Mouse (Mus musculus): ENCODE measurements around the gene Olfr556. TPM values are rescaled to one million over a fixed set of nuclear protein-coding genes. Genes with fewer than 3 reads are reported as not detected.

Gene Olfr556
- not detected in 2 replicates for polyA plus RNA-seq (2015; fragmentation: Nextera tagmentation; extraction: Ambion mirVana)

GRCm38 (mm10) chr7:102664599-102664998, at the start of gene Olfr556:
Gene Olfr556, plus strand, starts transcription at chr7:102664899.

GRCm38 (mm10) chr7:102618118-102618517, 46.6 kb upstream of the Olfr556 start, which contains the start of gene Olfr553:
Gene Olfr553, minus strand, starts transcription at chr7:102618218.

GRCm38 (mm10) chr7:102638132-102638531, 26.6 kb upstream of the Olfr556 start, which contains the start of gene Olfr554:
Gene Olfr554, plus strand, starts transcription at chr7:102638432.

GRCm38 (mm10) chr7:102658523-102658922, 6.2 kb upstream of the Olfr556 start, which contains the start of gene Olfr555:
Gene Olfr555, plus strand, starts transcription at chr7:102658823.

GRCm38 (mm10) chr7:102686944-102687501, 22.3 kb downstream of the Olfr556 start, which contains the start of gene Trim68:
Gene Trim68, minus strand, starts transcription at chr7:102687327.

GRCm38 (mm10) chr7:102695358-102696125, 30.8 kb downstream of the Olfr556 start, which contains the start of gene Olfr557:
Gene Olfr557, plus strand, starts transcription at chr7:102695910.

GRCm38 (mm10) chr7:102701915-102702314, 37.2 kb downstream of the Olfr556 start, which contains the start of gene Olfr558:
Gene Olfr558, plus strand, starts transcription at chr7:102702215.

GRCm38 (mm10) chr7:102718970-102719369, 54.3 kb downstream of the Olfr556 start, which contains the start of gene Olfr33:
Gene Olfr33, minus strand, starts transcription at chr7:102719070.

Other genes with a start within 250 kb of the Olfr556 start
- gene Rrm1, start 223.2 kb upstream of the Olfr556 start, polyA plus RNA-seq (2015; fragmentation: Nextera tagmentation; extraction: Ambion mirVana), result 23.1 and 26.0 TPM in 2 replicates
- 0.27 and 0.57 TPM in 2 replicates for gene Olfr543, start 183.2 kb upstream of the Olfr556 start, polyA plus RNA-seq (2015; fragmentation: Nextera tagmentation; extraction: Ambion mirVana)
- gene Olfr544, start 176.6 kb upstream of the Olfr556 start, polyA plus RNA-seq (2015; fragmentation: Nextera tagmentation; extraction: Ambion mirVana), result 0.06 TPM in 2 replicates
- 0.13 and 0.19 TPM in 2 replicates for gene Olfr545, start 165.3 kb upstream of the Olfr556 start, polyA plus RNA-seq (2015; fragmentation: Nextera tagmentation; extraction: Ambion mirVana)
- gene Olfr547, start 130.2 kb upstream of the Olfr556 start, polyA plus RNA-seq (2015; fragmentation: Nextera tagmentation; extraction: Ambion mirVana), result not detected in 2 replicates
- gene Olfr548-ps1, start 124.0 kb upstream of the Olfr556 start, polyA plus RNA-seq (2015; fragmentation: Nextera tagmentation; extraction: Ambion mirVana), result not detected in 2 replicates
- gene Olfr549, start 115.0 kb upstream of the Olfr556 start, polyA plus RNA-seq (2015; fragmentation: Nextera tagmentation; extraction: Ambion mirVana), result not detected in 2 replicates
- 0.22 and 0.38 TPM in 2 replicates for gene Trim21, start 99.4 kb upstream of the Olfr556 start, polyA plus RNA-seq (2015; fragmentation: Nextera tagmentation; extraction: Ambion mirVana)
- gene Olfr550, start 93.5 kb upstream of the Olfr556 start, polyA plus RNA-seq (2015; fragmentation: Nextera tagmentation; extraction: Ambion mirVana), result not detected in 2 replicates
- gene Olfr551, start 73.0 kb upstream of the Olfr556 start, polyA plus RNA-seq (2015; fragmentation: Nextera tagmentation; extraction: Ambion mirVana), result not detected in 2 replicates
- gene Olfr552, start 67.1 kb upstream of the Olfr556 start, polyA plus RNA-seq (2015; fragmentation: Nextera tagmentation; extraction: Ambion mirVana), result not detected in 2 replicates
- gene Olfr553, start 46.7 kb upstream of the Olfr556 start, polyA plus RNA-seq (2015; fragmentation: Nextera tagmentation; extraction: Ambion mirVana), result not detected in 2 replicates
- gene Olfr554, start 26.5 kb upstream of the Olfr556 start, polyA plus RNA-seq (2015; fragmentation: Nextera tagmentation; extraction: Ambion mirVana), result not detected in 2 replicates
- gene Olfr555, start 6.1 kb upstream of the Olfr556 start, polyA plus RNA-seq (2015; fragmentation: Nextera tagmentation; extraction: Ambion mirVana), result not detected in 2 replicates
- gene Trim68, start 22.4 kb downstream of the Olfr556 start, polyA plus RNA-seq (2015; fragmentation: Nextera tagmentation; extraction: Ambion mirVana), result 5.5 and 9.0 TPM in 2 replicates
- not detected in 2 replicates for gene Olfr557, start 31.0 kb downstream of the Olfr556 start, polyA plus RNA-seq (2015; fragmentation: Nextera tagmentation; extraction: Ambion mirVana)
- gene Olfr558, start 37.3 kb downstream of the Olfr556 start, polyA plus RNA-seq (2015; fragmentation: Nextera tagmentation; extraction: Ambion mirVana), result 0.17 and 0.25 TPM in 2 replicates
- not detected in 2 replicates for gene Olfr33, start 54.2 kb downstream of the Olfr556 start, polyA plus RNA-seq (2015; fragmentation: Nextera tagmentation; extraction: Ambion mirVana)
- not detected in 2 replicates for gene Olfr559, start 62.6 kb downstream of the Olfr556 start, polyA plus RNA-seq (2015; fragmentation: Nextera tagmentation; extraction: Ambion mirVana)
- not detected in 2 replicates for gene Olfr560, start 94.5 kb downstream of the Olfr556 start, polyA plus RNA-seq (2015; fragmentation: Nextera tagmentation; extraction: Ambion mirVana)
- 0.12 and 0.17 TPM in 2 replicates for gene Olfr78, start 94.6 kb downstream of the Olfr556 start, polyA plus RNA-seq (2015; fragmentation: Nextera tagmentation; extraction: Ambion mirVana)
- not detected in 2 replicates for gene Olfr561, start 106.3 kb downstream of the Olfr556 start, polyA plus RNA-seq (2015; fragmentation: Nextera tagmentation; extraction: Ambion mirVana)
- not detected in 2 replicates for gene Olfr564, start 138.6 kb downstream of the Olfr556 start, polyA plus RNA-seq (2015; fragmentation: Nextera tagmentation; extraction: Ambion mirVana)
- gene Olfr566, start 193.9 kb downstream of the Olfr556 start, polyA plus RNA-seq (2015; fragmentation: Nextera tagmentation; extraction: Ambion mirVana), result not detected in 2 replicates
- gene Olfr568, start 212.2 kb downstream of the Olfr556 start, polyA plus RNA-seq (2015; fragmentation: Nextera tagmentation; extraction: Ambion mirVana), result not detected in 2 replicates
- gene Olfr569, start 226.0 kb downstream of the Olfr556 start, polyA plus RNA-seq (2015; fragmentation: Nextera tagmentation; extraction: Ambion mirVana), result not detected in 2 replicates
- not detected in 2 replicates for gene Olfr570, start 229.7 kb downstream of the Olfr556 start, polyA plus RNA-seq (2015; fragmentation: Nextera tagmentation; extraction: Ambion mirVana)

All from neural tube, postnatal 0 days (tissue).